Mouse (Mus musculus) ES-Bruce4 (cell line): ENCODE results near the gene Cd4.

ENCODE experiments used
- CTCF ChIP-seq: IDR thresholded peaks from one replicate; pipeline ENCODE4 v1.8.1; 2011; ENCODE audit warnings: low read depth, low read length
- EP300 ChIP-seq: IDR thresholded peaks from 2 replicates; pipeline ENCODE4 v1.6.1; 2011; ENCODE audit warnings: low read depth, low read length; ENCODE audit not compliant: insufficient read depth
- POLR2A ChIP-seq: IDR thresholded peaks from one replicate; pipeline ENCODE4 v1.8.1; 2011; ENCODE audit warnings: low read length; ENCODE audit not compliant: insufficient read depth

DNA sequence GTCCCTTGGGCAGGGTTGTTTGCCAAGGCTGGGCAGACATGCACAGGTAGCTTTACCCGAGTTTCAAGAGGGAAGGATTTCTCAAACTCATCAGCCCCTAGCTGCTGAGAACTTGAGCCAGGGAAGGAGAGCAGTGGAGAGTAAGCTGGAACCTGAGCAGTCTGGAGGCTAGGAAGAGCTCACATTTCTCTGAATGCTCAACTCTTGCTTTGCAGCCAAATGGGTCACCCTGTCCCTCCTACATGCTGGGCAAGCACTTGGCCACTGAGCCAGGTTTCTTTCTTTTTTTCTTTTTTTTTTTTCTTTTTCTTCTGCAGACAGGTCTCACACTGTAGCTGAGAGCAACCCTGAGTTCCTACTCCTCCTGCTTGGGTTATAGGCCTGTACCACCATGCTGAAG lies 48.7 kb upstream of the Cd4 start:
- TF ChIP-seq CTCF (no peak), POLR2A (no peak), EP300 (no peak)
